Mouse (Mus musculus): Measurements from ENCODE around the gene Rbm12.
A peak's percentile ranks its signal among the peaks of the same experiment; 100 is the strongest.

Gene Rbm12

GRCm38 (mm10) chr2:156079674-156080073 lies 32.1 kb downstream of the Rbm12 start:
- no peak for DNase-seq (ENCODE audit: low spot score in 2 of 2)

GRCm38 (mm10) chr2:156079183-156079560 lies 32.6 kb downstream of the Rbm12 start:
- no peak for DNase-seq (ENCODE audit: low spot score in 2 of 2)

- DNase-seq (ENCODE audit: low spot score in 2 of 2) = no peak
These were observed 33.2 kb downstream of the Rbm12 start for GRCm38 (mm10) chr2:156078421-156079182.

GRCm38 (mm10) chr2:156077461-156077860 lies 34.3 kb downstream of the Rbm12 start:
- DNase-seq (ENCODE audit: low spot score in 2 of 2) = no peak

GRCm38 (mm10) chr2:156073725-156074124 lies 38.1 kb downstream of the Rbm12 start:
- DNase-seq (ENCODE audit: low spot score in 2 of 2) = no peak

GRCm38 (mm10) chr2:156071236-156071635 lies 40.5 kb downstream of the Rbm12 start:
- DNase-seq (ENCODE audit: low spot score in 2 of 2) = no peak

GRCm38 (mm10) chr2:156067916-156068315 lies 43.9 kb downstream of the Rbm12 start:
- DNase-seq (ENCODE audit: low spot score in 2 of 2) = no peak

GRCm38 (mm10) chr2:156066126-156066525 lies 45.7 kb downstream of the Rbm12 start:
- no peak for DNase-seq (ENCODE audit: low spot score in 2 of 2)

- DNase-seq (ENCODE audit: low spot score in 2 of 2) = peak; percentile 49 to 70
These were observed 46.4 kb downstream of the Rbm12 start, which contains the start of gene Spag4 for GRCm38 (mm10) chr2:156065099-156066041. Gene Spag4 (plus strand): TSS chr2:156065175.

- DNase-seq (ENCODE audit: low spot score in 2 of 2) = no peak
These were observed 59.0 kb downstream of the Rbm12 start, which contains the start of gene Fer1l4 for GRCm38 (mm10) chr2:156052816-156053215. Gene Fer1l4 (minus strand): TSS chr2:156052947.

- DNase-seq (ENCODE audit: low spot score in 2 of 2) = no peak
These were observed 63.8 kb downstream of the Rbm12 start for GRCm38 (mm10) chr2:156047929-156048328.

GRCm38 (mm10) chr2:156042903-156043302 lies 68.9 kb downstream of the Rbm12 start:
- DNase-seq (ENCODE audit: low spot score in 2 of 2) = no peak

All from right cerebral cortex, adult 2 months (tissue).